Mouse (Mus musculus) MEL (cell line): Measurements from ENCODE around the gene Vps37b.

Source experiments
- BHLHE40 ChIP-seq: IDR thresholded peaks from 2 replicates; pipeline ENCODE4 v1.6.1; 2012; ENCODE audit warnings: low read depth, mild to moderate bottlenecking, inconsistent platforms, low read length, improper control_type of control experiment, borderline replicate concordance
- CTCF ChIP-seq, 3 experiments: IDR thresholded peaks in 2 of 3; conservative IDR thresholded peaks in 1 of 3; 2 replicates each; pipeline ENCODE4 v1.5.1; 2011 to 2012; ENCODE audit warnings: low read length in 3 of 3, low read depth in 2 of 3, mild to moderate bottlenecking in 2 of 3, improper control_type of control experiment in 1 of 3, inconsistent platforms in 1 of 3, mixed read lengths in 1 of 3, moderate library complexity in 1 of 3; ENCODE audit not compliant: control insufficient read depth in 1 of 3, insufficient read depth in 1 of 3, poor library complexity in 1 of 3, severe bottlenecking in 1 of 3
- E2F4 ChIP-seq: IDR thresholded peaks from 2 replicates; pipeline ENCODE4 v1.6.1; 2011; ENCODE audit warnings: low read depth, low read length, improper control_type of control experiment, borderline replicate concordance
- ETS1 ChIP-seq: IDR thresholded peaks from 2 replicates; pipeline ENCODE4 v1.6.1; 2012; ENCODE audit warnings: low read depth, mild to moderate bottlenecking, inconsistent platforms, low read length, improper control_type of control experiment, moderate library complexity
- HCFC1 ChIP-seq: IDR thresholded peaks from 2 replicates; pipeline ENCODE4 v1.6.1; 2012; ENCODE audit warnings: low read depth, mild to moderate bottlenecking, inconsistent platforms, low read length, improper control_type of control experiment, moderate library complexity
- MEF2A ChIP-seq: IDR thresholded peaks from 2 replicates; pipeline ENCODE4 v1.6.1; 2014; ENCODE audit warnings: low read depth, mild to moderate bottlenecking, inconsistent platforms, low read length, improper control_type of control experiment; ENCODE audit not compliant: poor library complexity, insufficient replicate concordance, severe bottlenecking; ENCODE audit errors: extremely low read depth
- POLR2A ChIP-seq, 2 experiments: IDR thresholded peaks; 2 replicates each; pipeline ENCODE4 v1.6.1; 2011 to 2012; ENCODE audit warnings: low read length in 2 of 2, mild to moderate bottlenecking in 2 of 2, control low read depth in 1 of 2, improper control_type of control experiment in 1 of 2, low read depth in 1 of 2, moderate library complexity in 1 of 2; ENCODE audit not compliant: control insufficient read depth in 1 of 2, insufficient read depth in 1 of 2, poor library complexity in 1 of 2
- RCOR1 ChIP-seq: IDR thresholded peaks from 2 replicates; pipeline ENCODE4 v1.6.1; 2012; ENCODE audit warnings: low read depth, mild to moderate bottlenecking, inconsistent platforms, low read length, improper control_type of control experiment
- USF1 ChIP-seq: IDR thresholded peaks from 2 replicates; pipeline ENCODE4 v1.6.1; 2014; ENCODE audit warnings: low read depth, mild to moderate bottlenecking, inconsistent platforms, low read length, improper control_type of control experiment, moderate library complexity

GRCm38 (mm10) chr5:124027702-124028470, 4.2 kb downstream of the Vps37b start:
- TF ChIP-seq CTCF (IDR thresholded peaks at IDR 0.05 in 2 of 3, conservative IDR thresholded peaks at IDR 0.05 in 1 of 3; ENCODE audit: control insufficient read depth in 1 of 3, insufficient read depth in 1 of 3, low read depth in 2 of 3, low read length in 3 of 3, poor library complexity in 1 of 3, severe bottlenecking in 1 of 3) = no peak
- peak in 1 of 2 experiments; percentile 38; a peak in 1 of 4 replicates for TF ChIP-seq POLR2A (IDR thresholded peaks at IDR 0.05; ENCODE audit: control insufficient read depth in 1 of 2, insufficient read depth in 1 of 2, low read depth in 1 of 2, low read length in 2 of 2, poor library complexity in 1 of 2)
- no peak for TF ChIP-seq BHLHE40
- TF ChIP-seq E2F4 = no peak
- TF ChIP-seq HCFC1 = no peak
- TF ChIP-seq USF1 = no peak
- peak; percentile 58 for TF ChIP-seq ETS1
- no peak for TF ChIP-seq RCOR1
- no peak for TF ChIP-seq MEF2A
